Mouse (Mus musculus): ENCODE results near the gene Ifitm10.
A peak's percentile ranks its signal among the peaks of the same experiment; 100 is the strongest.
"Not testable (repeated sequence)": the region's sequence is repeated elsewhere in the genome, so short reads cannot be mapped to it uniquely, and the experiment has no call there.

Ifitm10 gene

GRCm38 (mm10) chr7:142282847-142283246 is 90.7 kb downstream of the Ifitm10 start:
- DNase-seq (ENCODE audit: inconsistent age in 2 of 2, low spot score in 1 of 2) = peak; percentile 34 to 66

GRCm38 (mm10) chr7:142279291-142279690 is 94.3 kb downstream of the Ifitm10 start:
- not testable (repeated sequence) for DNase-seq (ENCODE audit: inconsistent age in 2 of 2, low spot score in 1 of 2)

- peak; percentile 60 to 83 for DNase-seq (ENCODE audit: inconsistent age in 2 of 2, low spot score in 1 of 2)
Observed at GRCm38 (mm10) chr7:142278183-142278582, 95.4 kb downstream of the Ifitm10 start.
